Mouse (Mus musculus) right cerebral cortex, postnatal 25 days (tissue): Measurements from ENCODE around the gene I0C0044D17Rik.
A peak's percentile ranks its signal among the peaks of the same experiment; 100 is the strongest.
"Not testable (repeated sequence)": the region's sequence is repeated elsewhere in the genome, so short reads cannot be mapped to it uniquely, and the experiment has no call there.

ENCODE experiments used
- DNase-seq: peaks from one replicate; pipeline ENCODE4 v3.0.0; 2022

The I0C0044D17Rik gene

GRCm38 (mm10) chr4:98823740-98824139 is at the start of gene I0C0044D17Rik:
TSS of gene I0C0044D17Rik (minus strand) at chr4:98823840.
- DNase-seq: not testable (repeated sequence)

GRCm38 (mm10) chr4:98865386-98866237 is 42.0 kb upstream of the I0C0044D17Rik start:
- DNase-seq: peak; percentile 13

GRCm38 (mm10) chr4:98864546-98864945 is 40.9 kb upstream of the I0C0044D17Rik start:
- no peak for DNase-seq

- no peak for DNase-seq
These were observed 40.5 kb upstream of the I0C0044D17Rik start for GRCm38 (mm10) chr4:98864094-98864493.

GRCm38 (mm10) chr4:98863451-98863850 is 39.8 kb upstream of the I0C0044D17Rik start:
- DNase-seq: no peak

- DNase-seq: no peak
These were observed 34.7 kb upstream of the I0C0044D17Rik start for GRCm38 (mm10) chr4:98858151-98858855.

GRCm38 (mm10) chr4:98857037-98857648 is 33.5 kb upstream of the I0C0044D17Rik start:
- no peak for DNase-seq

GRCm38 (mm10) chr4:98853926-98854325 is 30.3 kb upstream of the I0C0044D17Rik start:
- no peak for DNase-seq

- DNase-seq: not testable (repeated sequence)
These were observed 26.8 kb upstream of the I0C0044D17Rik start for GRCm38 (mm10) chr4:98850485-98850884.

GRCm38 (mm10) chr4:98847120-98847885 is 23.7 kb upstream of the I0C0044D17Rik start:
- no peak for DNase-seq

GRCm38 (mm10) chr4:98846396-98846795 is 22.8 kb upstream of the I0C0044D17Rik start:
- DNase-seq: no peak

GRCm38 (mm10) chr4:98845687-98846125 is 22.1 kb upstream of the I0C0044D17Rik start:
- no peak for DNase-seq

- no peak for DNase-seq
These were observed 21.6 kb upstream of the I0C0044D17Rik start for GRCm38 (mm10) chr4:98845201-98845600.

- DNase-seq: no peak
These were observed 20.4 kb upstream of the I0C0044D17Rik start for GRCm38 (mm10) chr4:98843906-98844597.

- DNase-seq: not testable (repeated sequence)
These were observed 17.6 kb upstream of the I0C0044D17Rik start for GRCm38 (mm10) chr4:98841251-98841650.

GRCm38 (mm10) chr4:98840526-98840925 is 16.9 kb upstream of the I0C0044D17Rik start:
- DNase-seq: no peak

GRCm38 (mm10) chr4:98838913-98839312 is 15.3 kb upstream of the I0C0044D17Rik start:
- no peak for DNase-seq

- DNase-seq: no peak
These were observed 14.3 kb upstream of the I0C0044D17Rik start for GRCm38 (mm10) chr4:98837715-98838505.

GRCm38 (mm10) chr4:98836519-98836918 is 12.9 kb upstream of the I0C0044D17Rik start:
- no peak for DNase-seq

- no peak for DNase-seq
These were observed 11.1 kb upstream of the I0C0044D17Rik start for GRCm38 (mm10) chr4:98834782-98835181.

- no peak for DNase-seq
These were observed 8.1 kb upstream of the I0C0044D17Rik start for GRCm38 (mm10) chr4:98831726-98832125.
